Mouse (Mus musculus) liver, embryonic 13.5 days (tissue): ENCODE measurements around the gene Sox21. TPM values are rescaled to one million over a fixed set of nuclear protein-coding genes. Genes with fewer than 3 reads are reported as not detected.

Experiments
- ATAC-seq: fragments of 200-750 bp; cut with Nextera tagmentation; 2 replicates; pipeline ENCODE4 v1.8.0; 2017; ENCODE audit warnings: low read depth, mild to moderate bottlenecking, moderate number of reproducible peaks, moderate library complexity
- DNase-seq: peaks from one replicate; pipeline ENCODE4 v3.0.0; 2022
- H3K27ac ChIP-seq: fragments of 300-500 bp; sonication (generic); 2 replicates; pipeline ENCODE4 v1.5.1; 2015; ENCODE audit warnings: moderate library complexity, mild to moderate bottlenecking, inconsistent platforms
- H3K27me3 ChIP-seq: fragments of 300-500 bp; sonication (generic); 2 replicates; pipeline ENCODE4 v1.6.1; 2015; ENCODE audit warnings: mild to moderate bottlenecking, inconsistent platforms
- H3K36me3 ChIP-seq: fragments of 300-500 bp; sonication (generic); 2 replicates; pipeline ENCODE4 v1.6.1; 2015; ENCODE audit warnings: mild to moderate bottlenecking, inconsistent platforms
- H3K4me1 ChIP-seq: fragments of 300-500 bp; sonication (generic); replicated peaks from 2 replicates; pipeline ENCODE4 v1.6.1; 2015; ENCODE audit warnings: inconsistent platforms
- H3K4me2 ChIP-seq: fragments of 300-500 bp; sonication (generic); 2 replicates; pipeline ENCODE4 v1.6.1; 2015; ENCODE audit warnings: inconsistent platforms, mild to moderate bottlenecking, moderate library complexity
- H3K4me3 ChIP-seq: fragments of 300-500 bp; sonication (generic); replicated peaks from 2 replicates; pipeline ENCODE4 v1.5.1; 2015; ENCODE audit warnings: mild to moderate bottlenecking, inconsistent platforms
- H3K9ac ChIP-seq: fragments of 300-500 bp; sonication (generic); 2 replicates; pipeline ENCODE4 v1.6.1; 2015; ENCODE audit warnings: mild to moderate bottlenecking, inconsistent platforms
- H3K9me3 ChIP-seq: fragments of 300-500 bp; sonication (generic); replicated peaks from 2 replicates; pipeline ENCODE4 v1.6.1; 2016; ENCODE audit warnings: inconsistent platforms
- WGBS: fragments of 180-500 bp; shearing (Covaris S2); methylation state at CpG from one replicate; pipeline ENCODE4 v1.1.7; 2015; ENCODE audit not compliant: insufficient replicate concordance; 5-methylcytosine and 5-hydroxymethylcytosine counted together
- microRNA-seq: library from miRNA; unstranded; fragments of <30 nt; microRNA quantifications from one replicate; pipeline ENCODE4, GENCODE M21; 2016
- polyA plus RNA-seq: library from polyadenylated mRNA; unstranded; fragments of >200 nt; fragmentation: Nextera tagmentation; extraction: Ambion mirVana; gene quantifications from 2 replicates; pipeline ENCODE4 v1.2.1, GENCODE M21; 2015

Gene Sox21
- polyA plus RNA-seq, 1 experiment from 2014 or later, result not detected

DNA sequence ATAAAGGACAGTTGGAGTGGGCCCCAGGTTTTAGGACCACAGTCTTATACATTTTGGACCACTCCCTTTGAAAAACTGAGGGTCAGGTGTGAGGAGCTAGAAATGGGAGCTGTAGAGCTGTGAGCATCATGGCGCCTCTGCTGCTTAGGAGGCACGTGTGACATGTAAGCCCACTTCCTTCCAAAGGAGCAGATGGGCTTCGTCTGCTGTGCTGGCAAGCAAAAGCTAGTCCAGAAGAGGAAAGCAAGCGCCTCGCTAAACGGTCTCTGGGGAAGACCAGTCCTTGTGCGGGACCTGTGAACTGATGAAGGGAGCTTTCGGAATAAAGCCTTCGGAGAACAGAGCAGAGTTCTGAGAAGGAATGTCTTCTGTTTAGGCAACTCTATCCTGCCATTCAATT lies 45.4 kb downstream of the Sox21 start:
- peaks cover 13% of the 10 kb centered on the region for H3K4me1 ChIP-seq
- 0 out of 2 replicates have a peak, but pooled peaks cover 3% of the 10 kb centered on the region for H3K27me3 ChIP-seq
- no peak overlapping the region for H3K27ac ChIP-seq
- WGBS, result 78% methylated on average over 9 of the region's 9 CpGs
- ATAC-seq, result no peak
- no peaks in the 10 kb centered on the region for H3K9me3 ChIP-seq
- no peaks in the 10 kb centered on the region for H3K36me3 ChIP-seq
- H3K4me3 ChIP-seq, result no peak overlapping the region
- no peak overlapping the region for H3K4me2 ChIP-seq
- H3K9ac ChIP-seq, result no peak overlapping the region
- no peak for DNase-seq

Small RNA genes lying within 50 kb of the gene (microRNA-seq; reads per million reads assigned to microRNA genes)
- not detected for gene Mir6241

Other genes with a start within 250 kb of the Sox21 start
- gene Dct, start 184.8 kb downstream of the Sox21 start, polyA plus RNA-seq, result 0.32 and 0.38 TPM in 2 replicates
- 17.9 and 20.2 TPM in 2 replicates for gene Tgds, start 104.3 kb downstream of the Sox21 start, polyA plus RNA-seq
- 13.8 and 14.7 TPM in 2 replicates for gene Gpr180, start 99.9 kb downstream of the Sox21 start, polyA plus RNA-seq
- gene Gm9376, start 29.9 kb upstream of the Sox21 start, polyA plus RNA-seq, result not detected in 2 replicates